Mouse (Mus musculus): ENCODE measurements at regions not wholly inside any gene's neighbourhood (a gene's known extent, or its start where the extent isn't known, plus 50 kb on each side); places are given as distances from the start of the nearest gene placed in this dataset.

DNA sequence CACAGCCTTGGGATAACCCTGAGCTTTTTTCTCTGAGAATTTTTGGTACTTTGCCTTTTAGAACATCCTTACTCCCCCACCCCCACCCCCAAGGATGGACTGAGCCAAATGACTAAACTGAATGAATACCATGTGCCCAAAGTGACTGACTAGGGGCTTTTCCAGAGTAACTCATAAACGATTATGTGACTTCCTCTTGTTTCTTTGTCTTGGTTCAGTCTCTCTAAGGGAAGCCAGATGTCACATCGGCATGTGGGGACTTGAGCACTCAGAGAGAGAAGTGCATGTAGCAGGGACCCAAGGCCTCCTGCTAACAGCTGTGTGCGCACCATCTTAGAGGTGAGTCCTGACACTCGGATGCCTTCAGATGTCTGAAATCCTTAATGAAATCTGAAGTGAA is 63.8 kb upstream of the Gm47985 start:
- DNase-seq (ENCODE audit: low read depth, low spot score): no peak

DNA sequence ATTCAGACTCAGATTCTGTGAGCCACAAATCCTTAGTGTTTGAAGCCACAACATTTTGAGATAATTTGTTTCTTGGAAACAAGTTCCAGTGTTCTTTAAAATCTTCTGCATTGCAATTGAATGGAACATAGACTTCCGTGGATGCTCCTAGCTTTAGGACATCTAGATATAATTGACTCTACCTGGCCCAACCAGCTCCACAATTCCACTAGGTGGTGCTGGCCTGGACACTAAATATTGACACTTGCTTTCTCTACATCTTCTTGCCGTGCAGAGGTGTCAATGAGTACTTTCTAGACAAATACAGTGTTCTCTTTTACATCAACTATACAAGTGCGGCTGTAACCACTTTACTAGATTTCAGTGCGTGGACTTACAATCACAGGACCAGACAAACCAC is 63.4 kb upstream of the Gm47985 start:
- peak; percentile 21 for DNase-seq (ENCODE audit: low read depth, low spot score)

DNA sequence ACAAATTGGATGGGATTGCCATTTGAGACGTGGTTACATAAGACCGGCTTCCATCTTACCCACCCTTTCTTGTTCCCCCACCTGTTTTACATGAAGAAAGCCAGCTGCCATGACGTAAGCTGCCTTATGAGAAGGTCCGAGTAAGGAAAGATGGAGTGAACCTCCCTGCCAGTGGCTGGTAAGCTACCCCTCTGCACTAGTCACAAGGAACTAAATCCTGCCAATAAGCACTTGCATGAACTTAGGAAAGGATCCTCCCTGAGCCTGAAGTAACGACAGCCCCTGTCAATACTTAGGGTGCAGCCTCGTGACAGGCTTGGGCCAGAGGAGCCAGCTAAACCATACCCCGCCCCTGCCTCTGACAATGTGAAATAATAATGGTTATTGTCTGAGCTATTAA is 62.8 kb upstream of the Gm47985 start:
- DNase-seq (ENCODE audit: low read depth, low spot score): no peak

DNA sequence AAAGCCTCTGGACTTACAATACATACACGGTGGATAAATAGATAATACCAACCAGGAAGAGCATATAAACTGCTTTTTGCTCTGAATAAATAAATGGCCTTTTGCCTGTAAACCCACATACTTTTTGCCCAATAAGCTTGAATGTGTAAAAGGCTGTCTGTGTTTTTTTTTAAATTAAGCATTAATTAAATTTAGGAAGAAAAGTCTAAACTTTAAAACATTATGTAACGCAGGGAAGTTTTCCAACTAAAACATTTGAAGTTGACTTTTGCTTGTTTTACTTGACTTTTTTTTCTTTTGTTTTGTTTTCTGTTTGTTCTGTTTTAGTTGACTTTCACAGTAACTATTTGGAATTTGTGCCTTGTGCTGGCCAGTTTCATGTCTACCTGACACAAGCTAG is 60.7 kb upstream of the Gm47985 start:
- no peak for DNase-seq (ENCODE audit: low read depth, low spot score)

DNA sequence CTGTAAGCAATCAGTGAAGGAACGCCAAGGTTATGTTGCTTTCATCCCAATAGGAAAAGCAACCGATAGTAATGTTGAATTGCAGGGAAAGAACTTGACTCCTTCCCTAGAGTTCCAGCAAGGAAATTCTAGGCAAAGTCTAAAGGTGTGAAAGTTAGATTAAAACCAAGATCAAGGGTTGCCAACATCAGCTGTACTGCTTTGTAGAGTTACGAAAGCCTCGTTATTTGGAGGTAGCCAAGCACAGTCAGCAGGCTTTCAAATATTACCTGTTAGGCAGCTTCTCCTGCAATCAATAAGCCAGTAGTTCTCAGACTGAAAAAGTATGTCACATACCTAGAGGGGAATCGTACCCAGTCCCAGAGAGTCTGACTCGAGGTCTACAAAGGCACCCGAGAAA is 58.4 kb upstream of the Gm47985 start:
- DNase-seq (ENCODE audit: low read depth, low spot score): no peak

DNA sequence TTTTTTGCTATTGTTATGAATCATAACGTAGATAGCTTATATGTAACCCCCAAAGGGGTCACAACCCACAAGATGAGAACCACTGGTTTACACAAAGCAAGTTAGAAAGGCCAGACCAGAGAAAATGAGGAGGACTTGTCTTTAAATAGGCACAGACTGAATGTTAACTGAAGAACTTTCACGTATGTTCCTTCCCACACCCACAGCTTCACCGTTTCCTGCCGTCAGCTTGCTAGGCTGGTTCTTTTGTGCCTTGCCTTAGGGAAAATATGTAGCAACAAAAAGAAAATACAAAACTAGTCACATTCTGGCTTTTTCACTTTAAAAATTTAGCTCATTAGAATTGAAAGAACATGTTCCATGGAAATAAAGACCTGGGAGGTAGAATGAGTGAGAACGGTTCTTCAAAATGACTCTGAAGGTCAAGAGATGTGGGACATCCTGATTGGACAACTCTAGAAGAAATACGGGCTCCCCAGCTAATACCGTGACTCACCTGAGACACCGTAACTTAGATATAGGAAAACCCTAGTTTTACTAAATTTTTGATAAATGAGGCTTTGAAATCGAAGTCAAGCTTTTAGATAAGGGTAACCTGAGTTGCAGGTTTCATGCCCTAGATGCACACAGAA is 57.2 kb upstream of the Gm47985 start:
- no peak for DNase-seq (ENCODE audit: low read depth, low spot score)

DNA sequence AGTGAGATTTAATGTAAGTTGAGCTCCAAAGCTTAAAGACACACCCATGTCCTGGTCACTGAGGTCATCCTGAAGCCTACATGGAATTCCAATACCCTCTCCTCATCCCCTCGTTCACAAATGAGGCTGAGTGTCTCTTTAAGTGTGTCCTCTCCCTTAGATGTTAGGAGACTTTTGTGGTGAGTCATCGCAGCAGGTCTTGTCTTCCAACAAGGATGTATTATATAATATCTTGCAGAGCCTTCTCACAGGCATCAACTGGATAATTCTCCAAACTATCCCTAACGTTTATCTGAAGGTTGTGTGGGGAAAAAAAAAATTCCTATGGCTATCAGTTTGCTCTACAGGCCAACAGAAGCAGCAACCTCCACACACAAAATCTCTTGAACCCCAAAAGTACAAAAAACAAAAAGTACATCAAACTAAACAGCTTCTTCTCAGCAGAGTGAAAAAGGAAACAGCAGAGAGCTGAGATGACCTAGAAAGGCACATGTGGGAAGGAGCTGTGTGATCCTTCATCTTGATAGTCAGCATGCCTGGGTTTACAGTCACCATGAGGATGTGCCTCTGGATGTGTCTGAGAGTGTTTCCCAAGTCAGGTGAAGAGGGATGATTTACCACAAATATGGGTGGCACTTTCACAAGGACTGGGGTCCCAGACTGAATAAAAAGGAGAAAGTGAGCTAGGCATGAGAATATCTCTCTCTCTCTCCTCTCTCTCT is 56.4 kb upstream of the Gm47985 start:
- DNase-seq (ENCODE audit: low read depth, low spot score): no peak

DNA sequence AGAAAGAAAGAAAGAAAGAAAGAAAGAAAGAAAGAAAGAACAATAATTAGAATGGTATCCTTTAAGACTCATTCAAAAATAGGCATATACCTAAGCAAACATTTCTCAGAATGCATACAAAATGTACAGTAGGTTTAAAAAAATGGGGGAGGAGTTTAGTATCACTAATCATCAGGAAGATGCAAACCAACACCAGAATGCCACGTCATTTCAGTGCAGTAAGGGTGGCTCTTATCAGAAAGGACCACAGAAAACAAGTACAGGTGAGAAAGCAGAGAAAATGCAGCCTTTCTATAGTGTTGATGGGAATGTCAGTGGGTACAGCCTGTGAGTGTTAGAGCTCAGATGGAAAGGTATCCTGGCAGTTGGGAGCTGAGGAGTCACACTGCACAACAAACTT is 55.6 kb upstream of the Gm47985 start:
- DNase-seq (ENCODE audit: low read depth, low spot score): no peak

DNA sequence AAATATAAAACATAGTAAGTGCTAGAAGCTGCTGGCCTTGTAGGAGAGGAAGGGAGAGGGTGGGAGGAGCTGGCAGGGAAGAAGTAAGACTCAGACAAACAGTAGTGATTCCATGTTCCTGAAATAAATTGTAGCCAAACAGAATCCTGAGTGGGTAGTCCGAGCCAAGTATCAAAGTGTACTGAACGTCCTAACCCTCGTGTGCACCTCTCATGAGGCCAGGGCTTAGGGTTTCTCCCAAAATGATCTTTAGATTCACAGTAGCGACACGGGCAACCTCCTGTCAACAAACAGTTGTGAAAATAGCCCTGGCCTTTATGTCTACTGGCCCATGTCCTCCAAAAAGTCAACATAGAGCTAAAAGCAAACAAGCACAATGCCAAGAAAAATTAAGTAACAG is 54.3 kb upstream of the Gm47985 start:
- no peak for DNase-seq (ENCODE audit: low read depth, low spot score)

DNA sequence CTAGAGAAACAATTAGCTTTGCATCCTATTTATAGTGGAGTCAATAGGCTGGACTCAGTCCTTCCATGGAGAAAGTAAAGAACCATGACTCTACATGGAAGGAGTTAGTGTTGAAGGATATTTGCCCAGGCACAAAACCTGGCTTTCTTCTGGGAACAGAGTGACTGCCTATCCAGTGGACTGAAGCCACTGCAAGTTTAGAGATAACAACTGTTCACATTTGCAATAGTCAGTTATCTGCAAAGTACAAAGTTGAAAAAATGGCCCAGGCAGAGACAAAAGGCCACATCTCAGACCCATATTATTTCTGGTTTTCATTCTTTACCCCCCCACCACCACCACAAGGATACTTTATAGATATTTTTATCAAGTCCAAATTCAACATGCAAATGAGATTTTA is 53.4 kb upstream of the Gm47985 start:
- DNase-seq (ENCODE audit: low read depth, low spot score): no peak

DNA sequence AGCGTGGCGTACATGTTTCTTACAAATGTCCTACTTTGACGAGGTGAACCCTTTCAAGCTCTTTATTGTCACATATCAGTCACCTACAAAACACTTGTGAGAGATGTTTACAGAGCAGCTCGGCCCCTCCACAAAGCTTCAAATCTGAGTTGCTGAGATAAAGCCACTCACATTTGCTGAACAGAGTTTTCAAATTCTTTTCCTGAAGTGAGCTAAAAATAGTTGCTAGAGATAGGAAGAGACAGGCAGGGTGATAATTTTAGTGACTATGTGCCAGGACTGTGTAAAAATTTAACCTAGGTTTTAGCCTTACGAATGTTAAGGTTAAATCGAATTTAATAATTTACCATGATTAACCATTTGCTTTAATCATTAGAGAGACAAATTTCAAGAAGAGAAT is 52.3 kb upstream of the Gm47985 start:
- no peak for DNase-seq (ENCODE audit: low read depth, low spot score)

DNA sequence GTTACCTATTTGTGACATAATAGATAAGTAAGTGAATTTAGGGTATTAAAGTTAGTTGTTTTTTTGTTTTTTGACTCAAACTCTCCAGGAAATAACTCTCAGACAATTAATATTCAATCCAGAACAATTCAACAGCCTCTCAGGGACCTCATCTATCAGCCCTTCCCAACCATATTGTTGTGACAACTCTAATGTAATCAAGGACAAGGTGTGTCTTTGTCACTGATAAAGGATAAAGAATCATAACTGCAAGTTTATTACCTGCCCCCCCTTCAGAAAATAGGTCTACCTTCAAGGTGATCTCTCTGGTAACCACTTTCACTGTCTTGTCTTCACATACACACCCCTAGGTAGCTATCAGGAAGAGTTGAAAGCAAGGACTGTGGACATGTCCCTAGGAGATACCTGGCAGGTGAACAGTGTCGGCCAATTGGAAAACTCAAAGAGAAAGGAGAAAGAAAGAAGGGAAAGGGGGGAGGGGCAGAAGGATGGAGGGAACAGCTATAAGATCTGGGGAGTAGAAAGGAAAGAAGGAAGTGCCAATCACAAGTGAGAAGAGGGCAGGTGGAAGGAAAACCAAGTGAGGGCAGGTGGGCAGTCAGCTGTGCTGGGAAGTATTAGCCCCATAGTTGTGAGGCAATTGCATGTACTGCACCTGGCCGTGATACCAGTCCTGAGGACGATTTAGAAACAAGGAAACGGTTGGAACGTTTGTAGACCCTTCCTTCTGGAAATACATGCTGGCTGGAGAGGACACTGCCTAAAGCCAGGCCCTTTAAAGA is 51.3 kb upstream of the Gm47985 start:
- DNase-seq (ENCODE audit: low read depth, low spot score): no peak

DNA sequence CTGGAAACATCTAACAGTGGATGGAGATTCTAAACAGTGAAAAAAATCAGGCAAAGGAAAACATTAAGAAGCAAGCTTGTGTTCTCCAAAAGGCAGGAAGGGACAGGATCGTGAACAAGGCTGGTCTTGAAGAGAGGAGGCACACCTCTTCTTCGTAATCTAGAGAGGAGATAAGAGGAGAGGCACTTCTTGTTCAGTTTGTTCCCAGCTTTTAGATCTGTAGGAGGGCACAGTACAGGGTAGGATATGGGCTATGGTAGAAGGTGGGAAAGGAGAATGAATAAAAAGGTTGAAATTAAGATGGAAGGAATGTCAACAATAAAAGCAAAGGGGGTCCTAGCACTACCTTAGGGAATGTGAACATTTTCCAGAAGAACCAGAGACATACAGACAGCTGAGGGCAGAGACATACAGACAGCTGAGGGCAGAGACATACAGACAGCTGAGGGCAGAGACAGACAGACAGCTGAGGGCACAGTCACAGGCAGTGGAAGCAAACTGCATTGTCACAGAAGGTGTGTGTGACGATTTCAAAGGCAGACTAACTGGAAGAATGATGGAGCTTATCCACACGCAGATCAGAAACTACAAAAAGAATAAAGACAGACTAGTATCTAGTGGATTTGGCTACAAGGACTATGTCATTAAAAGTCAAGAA is 50.6 kb upstream of the Gm47985 start:
- no peak for DNase-seq (ENCODE audit: low read depth, low spot score)
